Mouse (Mus musculus): ENCODE measurements at regions not wholly inside any gene's neighbourhood (a gene's known extent, or its start where the extent isn't known, plus 50 kb on each side); places are given as distances from the start of the nearest gene placed in this dataset.

DNA sequence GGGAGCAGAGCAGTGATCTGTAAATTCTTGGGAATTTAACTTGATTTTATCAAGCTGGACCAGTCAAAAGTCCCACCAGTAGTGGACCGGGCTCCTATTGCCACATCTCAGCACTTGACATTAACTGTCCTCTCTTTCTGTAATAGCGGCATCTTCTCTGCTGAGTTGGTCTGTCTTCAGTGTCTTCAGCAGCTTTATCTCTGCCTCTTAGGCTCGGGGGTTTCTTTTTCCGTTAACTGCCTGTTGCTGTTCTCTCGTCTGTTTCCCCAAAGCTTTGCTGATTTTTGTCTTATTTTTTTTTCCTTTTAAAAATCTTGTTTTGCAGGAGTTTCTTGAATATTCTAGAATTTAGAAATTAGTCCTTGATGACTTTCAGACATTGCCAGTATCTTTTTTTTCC, 113.3 kb upstream of the Kit start (continued):
- TF ChIP-seq POLR2A (IDR thresholded peaks at IDR 0.05; ENCODE audit: control insufficient read depth in 1 of 2, insufficient read depth in 1 of 2, low read depth in 1 of 2, low read length in 2 of 2, poor library complexity in 1 of 2): peak in 1 of 2 experiments; percentile 55; a peak in 1 of 4 replicates
- peak; percentile 37; the same call in 1 of the 2 replicates for TF ChIP-seq CHD2 (IDR thresholded peaks at IDR 0.05; ENCODE audit: low read length)
- TF ChIP-seq MXI1 (IDR thresholded peaks at IDR 0.05; ENCODE audit: low read depth, low read length): no peak
- TF ChIP-seq EP300 (IDR thresholded peaks at IDR 0.05; ENCODE audit: low read depth in 1 of 2, low read length in 2 of 2): peak; percentile 97 to 99
- no peak for TF ChIP-seq USF1 (IDR thresholded peaks at IDR 0.05; ENCODE audit: low read depth, low read length)
- TF ChIP-seq NELFE (IDR thresholded peaks at IDR 0.05; ENCODE audit: low read depth, low read length): peak; percentile 62
- TF ChIP-seq E2F4 (IDR thresholded peaks at IDR 0.05; ENCODE audit: borderline replicate concordance, low read depth, low read length): 0 out of 2 replicates have a peak, but pooled peaks have one; percentile 39
- TF ChIP-seq MAFK (IDR thresholded peaks at IDR 0.05; ENCODE audit: borderline replicate concordance, low read depth, low read length): peak; percentile 57; the same call in 1 of the 2 replicates

DNA sequence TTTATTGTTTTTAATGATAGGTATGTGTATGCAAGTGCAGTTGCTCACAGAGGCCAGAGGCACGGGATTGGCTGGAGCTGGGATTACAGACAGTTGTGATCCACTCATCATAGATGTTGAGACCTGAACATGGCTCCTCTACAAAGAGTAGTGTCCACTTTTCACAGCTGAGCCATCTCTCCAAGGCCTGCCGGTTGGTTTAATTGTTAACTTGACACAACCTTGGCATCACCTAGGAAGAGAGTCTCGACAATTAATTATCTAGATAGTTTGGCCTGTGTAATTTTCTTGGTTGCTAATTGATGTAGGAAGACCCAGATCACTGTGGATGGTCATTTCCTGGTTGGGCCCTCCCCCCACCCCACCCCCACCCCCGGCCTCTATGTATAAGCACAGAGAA, 111.1 kb upstream of the Kit start:
- Histone ChIP-seq H3K9me3 (replicated peaks; ENCODE audit: insufficient read depth, low read length) (no peaks in the 10 kb centered on the region), H3K27ac (ENCODE audit: control insufficient read depth, low read depth, low read length) (peak overlapping the region; percentile 48), H3K79me2 (ENCODE audit: control insufficient read depth, insufficient read depth, low read length, poor library complexity) (no peaks in the 10 kb centered on the region; the same call in 1 of the 2 replicates), H3K4me1 (ENCODE audit: control insufficient read depth in 1 of 2, insufficient read depth in 2 of 2, low read length in 2 of 2) (peaks cover 28 to 50% of the 10 kb centered on the region in 2 experiments), H3K9ac (ENCODE audit: control insufficient read depth, low read depth, low read length, poor library complexity, severe bottlenecking) (no peak overlapping the region), H3K36me3 (ENCODE audit: control insufficient read depth in 1 of 2, insufficient read depth in 2 of 2, low read length in 2 of 2) (peaks cover 0 to 46% of the 10 kb centered on the region in 2 experiments; a peak in 2 of 4 replicates), H3K4me3 (ENCODE audit: control insufficient read depth in 1 of 2, insufficient read depth in 1 of 2, low read depth in 2 of 2, low read length in 2 of 2) (no peak overlapping the region), H3K27me3 (ENCODE audit: control insufficient read depth in 1 of 2, insufficient read depth in 2 of 2, low read length in 2 of 2) (no peaks in the 10 kb centered on the region)
- TF ChIP-seq ZMIZ1 (IDR thresholded peaks at IDR 0.05; ENCODE audit: low read depth, low read length): no peak
- DNase-seq (ENCODE audit: low read depth, low spot score): no peak

DNA sequence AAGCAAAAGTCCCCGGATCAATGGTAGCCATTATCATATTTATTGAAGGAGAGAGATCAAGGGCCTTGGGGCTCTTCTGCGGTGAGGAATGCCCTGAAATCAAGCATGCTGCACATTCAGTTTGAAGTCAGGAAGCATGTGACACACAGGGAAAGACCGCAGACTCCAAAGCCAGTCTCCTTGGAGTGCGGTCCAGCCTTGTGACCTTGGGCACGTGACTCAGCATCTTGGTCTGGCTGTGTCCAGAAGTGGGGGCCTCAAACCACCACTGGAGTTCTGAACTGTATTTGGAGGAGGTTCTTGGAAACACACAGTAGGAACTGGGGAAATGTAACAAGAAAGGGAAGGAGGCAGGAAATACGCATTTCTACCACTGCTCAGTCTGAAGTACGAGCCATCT, 109.0 kb upstream of the Kit start:
- TF ChIP-seq ZNF384 (IDR thresholded peaks at IDR 0.05; ENCODE audit: low read depth, low read length) (no peak), HCFC1 (IDR thresholded peaks at IDR 0.05; ENCODE audit: low read depth, low read length) (no peak), USF2 (IDR thresholded peaks at IDR 0.05; ENCODE audit: borderline replicate concordance in 1 of 2, insufficient read depth in 1 of 2, low read depth in 1 of 2, low read length in 2 of 2) (no peak), NELFE (IDR thresholded peaks at IDR 0.05; ENCODE audit: low read depth, low read length) (no peak), ELF1 (IDR thresholded peaks at IDR 0.05; ENCODE audit: low read depth, low read length) (no peak), UBTF (IDR thresholded peaks at IDR 0.05; ENCODE audit: borderline replicate concordance, insufficient read depth, low read depth, low read length) (no peak), SMC3 (IDR thresholded peaks at IDR 0.05; ENCODE audit: low read depth, low read length) (no peak), JUND (IDR thresholded peaks at IDR 0.05; ENCODE audit: low read depth, low read length) (no peak), GATA1 (IDR thresholded peaks at IDR 0.05; ENCODE audit: low read depth, low read length) (no peak), KAT2A (conservative IDR thresholded peaks at IDR 0.05; ENCODE audit: low read depth, low read length) (no peak), ETS1 (IDR thresholded peaks at IDR 0.05; ENCODE audit: low read depth, low read length) (no peak), ZKSCAN1 (IDR thresholded peaks at IDR 0.05; ENCODE audit: low read depth, low read length) (no peak), MYC (IDR thresholded peaks at IDR 0.05; ENCODE audit: low read depth, low read length) (no peak), CTCF (IDR thresholded peaks at IDR 0.05 in 2 of 3, conservative IDR thresholded peaks at IDR 0.05 in 1 of 3; ENCODE audit: control insufficient read depth in 1 of 3, insufficient read depth in 1 of 3, low read depth in 2 of 3, low read length in 3 of 3, poor library complexity in 1 of 3, severe bottlenecking in 1 of 3) (no peak), CHD1 (IDR thresholded peaks at IDR 0.05; ENCODE audit: low read depth, low read length) (no peak)
- no peak overlapping the region for H3K27ac ChIP-seq (ENCODE audit: control insufficient read depth, low read depth, low read length)
- H3K9ac ChIP-seq (ENCODE audit: control insufficient read depth, low read depth, low read length, poor library complexity, severe bottlenecking): no peak overlapping the region
- H3K27me3 ChIP-seq (ENCODE audit: control insufficient read depth in 1 of 2, insufficient read depth in 2 of 2, low read length in 2 of 2): no peaks in the 10 kb centered on the region
- peaks cover 14 to 33% of the 10 kb centered on the region in 2 experiments for H3K4me1 ChIP-seq (ENCODE audit: control insufficient read depth in 1 of 2, insufficient read depth in 2 of 2, low read length in 2 of 2)
- no peak overlapping the region for H3K4me3 ChIP-seq (ENCODE audit: control insufficient read depth in 1 of 2, insufficient read depth in 1 of 2, low read depth in 2 of 2, low read length in 2 of 2)
- no peak for DNase-seq (ENCODE audit: low read depth, low spot score)
- peaks cover 0 to 29% of the 10 kb centered on the region in 2 experiments; a peak in 2 of 4 replicates for H3K36me3 ChIP-seq (ENCODE audit: control insufficient read depth in 1 of 2, insufficient read depth in 2 of 2, low read length in 2 of 2)
- no peaks in the 10 kb centered on the region for H3K9me3 ChIP-seq (replicated peaks; ENCODE audit: insufficient read depth, low read length)
- no peaks in the 10 kb centered on the region; the same call in 1 of the 2 replicates for H3K79me2 ChIP-seq (ENCODE audit: control insufficient read depth, insufficient read depth, low read length, poor library complexity)

Measured in MEL (cell line).